Mouse (Mus musculus) liver, embryonic 12.5 days (tissue): Measurements from ENCODE around the gene Polr2a. TPM values are rescaled to one million over a fixed set of nuclear protein-coding genes. Genes with fewer than 3 reads are reported as not detected.
"Not testable (repeated sequence)": the region's sequence is repeated elsewhere in the genome, so short reads cannot be mapped to it uniquely, and the experiment has no call there.

ENCODE experiments used
- ATAC-seq: fragments of 200-750 bp; cut with Nextera tagmentation; 2 replicates; pipeline ENCODE4 v1.8.0; 2017; ENCODE audit warnings: moderate number of reproducible peaks, mild to moderate bottlenecking, moderate library complexity
- H3K27ac ChIP-seq: fragments of 300-500 bp; sonication (generic); 2 replicates; pipeline ENCODE4 v1.5.1; 2016; ENCODE audit warnings: mild to moderate bottlenecking
- H3K27me3 ChIP-seq: fragments of 300-500 bp; sonication (generic); replicated peaks from 2 replicates; pipeline ENCODE4 v1.6.1; 2016; ENCODE audit warnings: mild to moderate bottlenecking, moderate library complexity
- H3K36me3 ChIP-seq: fragments of 300-500 bp; sonication (generic); 2 replicates; pipeline ENCODE4 v1.6.1; 2016; ENCODE audit warnings: mild to moderate bottlenecking, moderate library complexity
- H3K4me1 ChIP-seq: fragments of 300-500 bp; sonication (generic); 2 replicates; pipeline ENCODE4 v1.6.1; 2016
- H3K4me2 ChIP-seq: fragments of 300-500 bp; sonication (generic); 2 replicates; pipeline ENCODE4 v1.6.1; 2016; ENCODE audit warnings: mild to moderate bottlenecking, moderate library complexity
- H3K4me3 ChIP-seq: fragments of 300-500 bp; sonication (generic); 2 replicates; pipeline ENCODE4 v1.5.1; 2016; ENCODE audit warnings: mild to moderate bottlenecking, moderate library complexity
- H3K9ac ChIP-seq: fragments of 300-500 bp; sonication (generic); 2 replicates; pipeline ENCODE4 v1.6.1; 2016; ENCODE audit warnings: mild to moderate bottlenecking, moderate library complexity
- H3K9me3 ChIP-seq: fragments of 300-500 bp; sonication (generic); replicated peaks from 2 replicates; pipeline ENCODE4 v1.6.1; 2016; ENCODE audit warnings: mild to moderate bottlenecking, moderate library complexity
- WGBS: fragments of 180-500 bp; shearing (Covaris S2); methylation state at CpG from one replicate; pipeline ENCODE4 v1.1.7; 2016; ENCODE audit not compliant: insufficient replicate concordance; 5-methylcytosine and 5-hydroxymethylcytosine counted together
- polyA plus RNA-seq: library from polyadenylated mRNA; unstranded; fragments of >200 nt; fragmentation: Nextera tagmentation; extraction: Ambion mirVana; gene quantifications from 2 replicates; pipeline ENCODE4 v1.2.1, GENCODE M21; 2016

Gene Polr2a
- polyA plus RNA-seq, 1 experiment from 2014 or later: 17.4 TPM

- Histone ChIP-seq H3K27ac (peak overlapping the region; percentile 18; the same call in 1 of the 2 replicates), H3K36me3 (no peaks in the 10 kb centered on the region), H3K4me2 (0 out of 2 replicates have a peak overlapping the region, but pooled peaks have one; percentile 9), H3K4me3 (no peak overlapping the region), H3K9me3 (no peaks in the 10 kb centered on the region), H3K4me1 (peaks cover 34% of the 10 kb centered on the region), H3K9ac (0 out of 2 replicates have a peak overlapping the region, but pooled peaks have one; percentile 2), H3K27me3 (no peaks in the 10 kb centered on the region)
- peak; percentile 57 for ATAC-seq
- 62% methylated on average over 3 of the region's 3 CpGs for WGBS
Observed at GRCm38 (mm10) chr11:69710470-69710869, 48.0 kb downstream of the Polr2a start.

- no peaks in the 10 kb centered on the region for H3K9me3 ChIP-seq
- H3K27ac ChIP-seq: peak overlapping the region; percentile 18
- no peaks in the 10 kb centered on the region for H3K36me3 ChIP-seq
- WGBS: 41% methylated on average over 11 of the region's 11 CpGs
- no peak overlapping the region for H3K4me3 ChIP-seq
- peak; percentile 46; the same call in 1 of the 2 replicates for ATAC-seq
- 0 out of 2 replicates have a peak overlapping the region, but pooled peaks have one; percentile 9 for H3K4me2 ChIP-seq
- H3K4me1 ChIP-seq: peaks cover 32% of the 10 kb centered on the region
- no peaks in the 10 kb centered on the region for H3K27me3 ChIP-seq
- H3K9ac ChIP-seq: peak overlapping the region; percentile 45; the same call in 1 of the 2 replicates
Observed at GRCm38 (mm10) chr11:69709554-69710446, 48.6 kb downstream of the Polr2a start.

GRCm38 (mm10) chr11:69708614-69709265 is 49.7 kb downstream of the Polr2a start:
- H3K4me1 ChIP-seq: peaks cover 36% of the 10 kb centered on the region
- H3K4me3 ChIP-seq: no peak overlapping the region
- H3K27me3 ChIP-seq: no peaks in the 10 kb centered on the region
- WGBS: 76% methylated on average over 3 of the region's 3 CpGs
- H3K9ac ChIP-seq: no peak overlapping the region; the same call in 1 of the 2 replicates
- ATAC-seq: no peak
- no peaks in the 10 kb centered on the region for H3K36me3 ChIP-seq
- no peaks in the 10 kb centered on the region for H3K9me3 ChIP-seq
- H3K27ac ChIP-seq: no peak overlapping the region
- H3K4me2 ChIP-seq: no peak overlapping the region

GRCm38 (mm10) chr11:69707873-69708381 is 50.5 kb downstream of the Polr2a start:
- no peak for ATAC-seq
- WGBS: 66% methylated on average over 4 of the region's 4 CpGs
- H3K36me3 ChIP-seq: no peaks in the 10 kb centered on the region
- H3K4me2 ChIP-seq: no peak overlapping the region
- no peaks in the 10 kb centered on the region for H3K9me3 ChIP-seq
- no peaks in the 10 kb centered on the region for H3K27me3 ChIP-seq
- no peak overlapping the region for H3K4me3 ChIP-seq
- H3K9ac ChIP-seq: no peak overlapping the region
- H3K4me1 ChIP-seq: peaks cover 36% of the 10 kb centered on the region
- no peak overlapping the region for H3K27ac ChIP-seq

- H3K36me3 ChIP-seq: no peaks in the 10 kb centered on the region
- H3K4me3 ChIP-seq: no peak overlapping the region
- no peak overlapping the region for H3K27ac ChIP-seq
- H3K27me3 ChIP-seq: no peaks in the 10 kb centered on the region
- H3K4me1 ChIP-seq: peaks cover 36% of the 10 kb centered on the region
- H3K4me2 ChIP-seq: no peak overlapping the region
- ATAC-seq: no peak
- WGBS: 83% methylated on average over 4 of the region's 4 CpGs
- H3K9me3 ChIP-seq: no peaks in the 10 kb centered on the region
- no peak overlapping the region for H3K9ac ChIP-seq
Observed at GRCm38 (mm10) chr11:69707480-69707847, 51.0 kb downstream of the Polr2a start.

- Histone ChIP-seq H3K9me3 (no peaks in the 10 kb centered on the region), H3K36me3 (no peaks in the 10 kb centered on the region), H3K27me3 (no peaks in the 10 kb centered on the region), H3K9ac (no peak overlapping the region), H3K4me2 (no peak overlapping the region), H3K4me3 (no peak overlapping the region), H3K27ac (0 out of 2 replicates have a peak overlapping the region, but pooled peaks have one; percentile 1), H3K4me1 (peaks cover 36% of the 10 kb centered on the region)
- no peak for ATAC-seq
- 65% methylated on average over 6 of the region's 6 CpGs for WGBS
Observed at GRCm38 (mm10) chr11:69706775-69707479, 51.5 kb downstream of the Polr2a start.

GRCm38 (mm10) chr11:69704613-69705010 is 53.8 kb downstream of the Polr2a start:
- H3K4me2 ChIP-seq: no peak overlapping the region
- H3K36me3 ChIP-seq: no peaks in the 10 kb centered on the region
- no peaks in the 10 kb centered on the region for H3K27me3 ChIP-seq
- peaks cover 24% of the 10 kb centered on the region for H3K4me1 ChIP-seq
- 0 out of 2 replicates have a peak overlapping the region, but pooled peaks have one; percentile 3 for H3K27ac ChIP-seq
- no peaks in the 10 kb centered on the region for H3K9me3 ChIP-seq
- no peak overlapping the region for H3K9ac ChIP-seq
- WGBS: 28% methylated on average over 2 of the region's 2 CpGs
- ATAC-seq: no peak
- no peak overlapping the region for H3K4me3 ChIP-seq

- Histone ChIP-seq H3K4me1 (peaks cover 22% of the 10 kb centered on the region), H3K36me3 (no peaks in the 10 kb centered on the region), H3K9ac (no peak overlapping the region), H3K9me3 (no peaks in the 10 kb centered on the region), H3K27ac (no peak overlapping the region), H3K4me3 (no peak overlapping the region), H3K4me2 (no peak overlapping the region), H3K27me3 (no peaks in the 10 kb centered on the region)
- 53% methylated on average over 8 of the region's 8 CpGs for WGBS
- no peak for ATAC-seq
Observed at GRCm38 (mm10) chr11:69703814-69704612, 54.4 kb downstream of the Polr2a start.

- not testable (repeated sequence) for H3K27ac ChIP-seq, H3K36me3 ChIP-seq, H3K9ac ChIP-seq, H3K4me3 ChIP-seq, H3K9me3 ChIP-seq, H3K4me2 ChIP-seq, ATAC-seq, H3K27me3 ChIP-seq
- 66% methylated on average over 3 of the region's 3 CpGs for WGBS
- H3K4me1 ChIP-seq: peaks cover 22% of the 10 kb centered on the region
Observed at GRCm38 (mm10) chr11:69703381-69703780, 55.1 kb downstream of the Polr2a start.

GRCm38 (mm10) chr11:69702886-69703285 is 55.6 kb downstream of the Polr2a start:
- not testable (repeated sequence) for H3K27me3 ChIP-seq, ATAC-seq, H3K36me3 ChIP-seq, H3K4me2 ChIP-seq, H3K9me3 ChIP-seq, H3K4me3 ChIP-seq, H3K27ac ChIP-seq, H3K9ac ChIP-seq
- H3K4me1 ChIP-seq: peaks cover 22% of the 10 kb centered on the region
- 86% methylated on average over 10 of the region's 10 CpGs for whole genome bisulfite sequencing

- Histone ChIP-seq H3K4me1 (peaks cover 27% of the 10 kb centered on the region), H3K9me3 (no peaks in the 10 kb centered on the region), H3K27ac (no peak overlapping the region), H3K36me3 (no peaks in the 10 kb centered on the region), H3K4me2 (0 out of 2 replicates have a peak overlapping the region, but pooled peaks have one; percentile 12), H3K27me3 (peaks cover 13% of the 10 kb centered on the region), H3K4me3 (no peak overlapping the region), H3K9ac (no peak overlapping the region)
- no peak for ATAC-seq
- WGBS: 7% methylated on average over 1 of the region's 1 CpGs
Observed at GRCm38 (mm10) chr11:69699595-69699994, 58.8 kb downstream of the Polr2a start.
